ENCODE assay signal across 27 mouse cellular contexts in genomic region chr12:13202322-13202721, GRCm38 (mm10). TPM values are rescaled to one million over a fixed set of nuclear protein-coding genes. Genes with fewer than 3 reads are reported as not detected.
A peak's percentile ranks its signal among the peaks of the same experiment; 100 is the strongest.
DNase-seq lines count a peak whose midpoint lies in the region; ATAC-seq and TF ChIP-seq lines count a peak whose summit lies in the region.
"Had no signal": no experiment of that assay in that cellular context is flagged by ENCODE, and none has a peak within 500 bp of the region (broad histone marks: within the 10 kb centered on the region; RNA-seq: fewer than 3 reads in every experiment).

No protein-coding gene starts in this region.

- no peak overlapping the region for H3K4me2 ChIP-seq in heart, embryonic 12.5 days
- no peak overlapping the region for H3K4me2 ChIP-seq in intestine, embryonic 14.5 days (ENCODE audit: low read length)
- no peak overlapping the region for H3K4me2 ChIP-seq in intestine, postnatal 0 days (replicated peaks; ENCODE audit: low read depth)
- H3K4me2 ChIP-seq: embryonic facial prominence, embryonic 15.5 days; forebrain, embryonic 13.5 days; hindbrain, embryonic 13.5 days; liver, embryonic 12.5 days; midbrain, embryonic 15.5 days had no signal

- no peak overlapping the region for H3K9ac ChIP-seq in heart, embryonic 12.5 days
- no peak overlapping the region for H3K9ac ChIP-seq in intestine, embryonic 14.5 days (ENCODE audit: low read length)
- H3K9ac ChIP-seq in intestine, postnatal 0 days (ENCODE audit: low read depth, low read length), result no peak overlapping the region
- H3K9ac ChIP-seq: embryonic facial prominence, embryonic 15.5 days; forebrain, embryonic 13.5 days; hindbrain, embryonic 13.5 days; liver, embryonic 12.5 days; midbrain, embryonic 15.5 days had no signal

- DNase-seq in heart, postnatal 14 days, result no peak
- DNase-seq in intestine, embryonic 14.5 days (ENCODE audit: low spot score), result peak; percentile 44
- DNase-seq in embryonic facial prominence, embryonic 10.5 days (ENCODE audit: low spot score), result no peak
- peak; percentile 28 for DNase-seq in limb, embryonic 10.5 days (ENCODE audit: low spot score)
- no peak for DNase-seq in retina, postnatal 1 day
- DNase-seq: adrenal gland, postnatal 25 days; cerebellum, adult 18-20 months; cerebellum, postnatal 14 days; gastrocnemius, postnatal 14 days; heart, postnatal 10 days; kidney, adult 8-10 months; kidney, postnatal 4 days; lung, adult 18-20 months; lung, postnatal 14 days; right cerebral cortex, adult 18-20 months; spleen, adult 18-20 months; thymus, adult 2 months; thymus, postnatal 36 days had no signal

- no peak overlapping the region for H3K4me3 ChIP-seq in heart, embryonic 12.5 days
- no peak overlapping the region for H3K4me3 ChIP-seq in intestine, embryonic 14.5 days (ENCODE audit: low read depth, low read length)
- no peak overlapping the region for H3K4me3 ChIP-seq in intestine, postnatal 0 days (ENCODE audit: low read depth, low read length)
- no peak overlapping the region for H3K4me3 ChIP-seq in embryonic facial prominence, embryonic 10.5 days
- H3K4me3 ChIP-seq in limb, embryonic 10.5 days, result no peak overlapping the region
- H3K4me3 ChIP-seq: embryonic facial prominence, embryonic 15.5 days; forebrain, embryonic 13.5 days; hindbrain, embryonic 13.5 days; liver, embryonic 12.5 days; midbrain, embryonic 15.5 days had no signal

- H3K27me3 ChIP-seq in heart, embryonic 12.5 days (replicated peaks), result no peaks in the 10 kb centered on the region
- no peaks in the 10 kb centered on the region for H3K27me3 ChIP-seq in intestine, embryonic 14.5 days (replicated peaks; ENCODE audit: control insufficient read depth, insufficient read depth, low read length)
- no peaks in the 10 kb centered on the region for H3K27me3 ChIP-seq in intestine, postnatal 0 days (replicated peaks; ENCODE audit: control insufficient read depth, insufficient read depth, low read length)
- no peaks in the 10 kb centered on the region; the same call in 1 of the 2 replicates for H3K27me3 ChIP-seq in embryonic facial prominence, embryonic 10.5 days (replicated peaks; ENCODE audit: low read depth, poor library complexity, severe bottlenecking)
- no peaks in the 10 kb centered on the region for H3K27me3 ChIP-seq in limb, embryonic 10.5 days (ENCODE audit: low read depth, poor library complexity, severe bottlenecking)
- H3K27me3 ChIP-seq: embryonic facial prominence, embryonic 15.5 days; forebrain, embryonic 13.5 days; liver, embryonic 12.5 days; midbrain, embryonic 15.5 days had no signal

- peak; percentile 25; the same call in 1 of the 2 replicates for ATAC-seq in heart, embryonic 12.5 days (ENCODE audit: insufficient number of reproducible peaks, low FRiP score)
- ATAC-seq in intestine, embryonic 14.5 days (replicated peaks; ENCODE audit: low FRiP score, low TSS enrichment, low read depth), result no peak
- no peak for ATAC-seq in intestine, postnatal 0 days
- ATAC-seq: CD4-positive, CD25-positive, alpha-beta regulatory T cell, adult 4 months; forebrain, embryonic 13.5 days; liver, embryonic 12.5 days; midbrain, embryonic 15.5 days had no signal

- intact Hi-C loops in heart, postnatal 14 days (cut with DNase I), result no loop called here

- no peaks in the 10 kb centered on the region for H3K9me3 ChIP-seq in heart, embryonic 12.5 days (replicated peaks)
- H3K9me3 ChIP-seq in intestine, embryonic 14.5 days (ENCODE audit: control insufficient read depth, low read length), result 0 out of 2 replicates have a peak, but pooled peaks cover 3% of the 10 kb centered on the region
- H3K9me3 ChIP-seq in intestine, postnatal 0 days (ENCODE audit: control insufficient read depth), result no peaks in the 10 kb centered on the region
- no peaks in the 10 kb centered on the region for H3K9me3 ChIP-seq in embryonic facial prominence, embryonic 10.5 days
- no peaks in the 10 kb centered on the region for H3K9me3 ChIP-seq in limb, embryonic 10.5 days (replicated peaks)
- H3K9me3 ChIP-seq: embryonic facial prominence, embryonic 15.5 days; forebrain, embryonic 13.5 days; hindbrain, embryonic 13.5 days; liver, embryonic 12.5 days; midbrain, embryonic 15.5 days had no signal

- no peaks in the 10 kb centered on the region for H3K36me3 ChIP-seq in heart, embryonic 12.5 days
- no peaks in the 10 kb centered on the region for H3K36me3 ChIP-seq in intestine, embryonic 14.5 days (ENCODE audit: control insufficient read depth, insufficient read depth, low read length)
- no peaks in the 10 kb centered on the region for H3K36me3 ChIP-seq in intestine, postnatal 0 days (ENCODE audit: control insufficient read depth, insufficient read depth)
- H3K36me3 ChIP-seq in embryonic facial prominence, embryonic 10.5 days (replicated peaks), result no peaks in the 10 kb centered on the region
- H3K36me3 ChIP-seq in limb, embryonic 10.5 days, result no peaks in the 10 kb centered on the region
- H3K36me3 ChIP-seq: embryonic facial prominence, embryonic 15.5 days; hindbrain, embryonic 13.5 days; liver, embryonic 12.5 days; midbrain, embryonic 15.5 days had no signal

- no peak for TF ChIP-seq CTCF in intestine, postnatal 0 days (IDR thresholded peaks at IDR 0.05; ENCODE audit: low read depth)

- H3K27ac ChIP-seq in heart, embryonic 12.5 days (ENCODE audit: poor library complexity, severe bottlenecking), result no peak overlapping the region
- H3K27ac ChIP-seq in intestine, embryonic 14.5 days (ENCODE audit: low read depth), result no peak overlapping the region
- no peak overlapping the region for H3K27ac ChIP-seq in intestine, postnatal 0 days (ENCODE audit: low read depth, low read length)
- 0 out of 2 replicates have a peak overlapping the region, but pooled peaks have one; percentile 24 for H3K27ac ChIP-seq in embryonic facial prominence, embryonic 10.5 days (replicated peaks)
- peak overlapping the region; percentile 53 for H3K27ac ChIP-seq in limb, embryonic 10.5 days
- H3K27ac ChIP-seq: embryonic facial prominence, embryonic 15.5 days; forebrain, embryonic 13.5 days; hindbrain, embryonic 13.5 days; kidney, postnatal 0 days; liver, embryonic 12.5 days; midbrain, embryonic 15.5 days had no signal

- H3K4me1 ChIP-seq in heart, embryonic 12.5 days (replicated peaks), result peaks cover 12% of the 10 kb centered on the region; the same call in 1 of the 2 replicates
- H3K4me1 ChIP-seq in intestine, embryonic 14.5 days (replicated peaks; ENCODE audit: control insufficient read depth, insufficient read depth, low read length), result no peaks in the 10 kb centered on the region
- H3K4me1 ChIP-seq in intestine, postnatal 0 days (replicated peaks; ENCODE audit: control insufficient read depth, insufficient read depth, low read length), result peaks cover 6% of the 10 kb centered on the region; the same call in 1 of the 2 replicates
- peaks cover 20% of the 10 kb centered on the region for H3K4me1 ChIP-seq in embryonic facial prominence, embryonic 10.5 days
- H3K4me1 ChIP-seq in limb, embryonic 10.5 days, result peaks cover 47% of the 10 kb centered on the region
- H3K4me1 ChIP-seq: embryonic facial prominence, embryonic 15.5 days; hindbrain, embryonic 13.5 days; midbrain, embryonic 15.5 days had no signal

RNA-seq across cellular contexts. Expression of gene Ddx1, which starts 46.7 kb away (rescaled TPM):
- polyA plus RNA-seq in heart, embryonic 12.5 days (2016; fragmentation: Nextera tagmentation; extraction: Ambion mirVana), result 97.4 and 102 TPM in 2 replicates
- 10 to 100 TPM; 65.1 to 74.1 TPM for total RNA-seq in heart, postnatal 14 days (2021)
- polyA plus RNA-seq in intestine, embryonic 14.5 days (2014; fragmentation: Nextera tagmentation; extraction: Ambion mirVana), result 149 and 170 TPM in 2 replicates
- polyA plus RNA-seq in intestine, postnatal 0 days (2015; fragmentation: Nextera tagmentation; extraction: Ambion mirVana), result 47.3 and 50.2 TPM in 2 replicates
- polyA plus RNA-seq in embryonic facial prominence, embryonic 10.5 days (2016; fragmentation: Nextera tagmentation; extraction: Ambion mirVana), result 199 and 202 TPM in 2 replicates
- polyA plus RNA-seq in limb, embryonic 10.5 days (2016; fragmentation: Nextera tagmentation; extraction: Ambion mirVana), result 199 and 208 TPM in 2 replicates

Comparison
In these comparisons a context has a peak if more than half of its experiments do, and no peak if none do; other contexts are left out.
1. H3K27ac ChIP-seq: peak in embryonic facial prominence, embryonic 10.5 days (single experiment) and limb, embryonic 10.5 days (single experiment); none in heart, embryonic 12.5 days (single experiment), intestine, embryonic 14.5 days (single experiment) and intestine, postnatal 0 days (single experiment).
2. DNase-seq: peak in intestine, embryonic 14.5 days (single experiment) and limb, embryonic 10.5 days (single experiment); none in heart, postnatal 14 days (0 of 2), embryonic facial prominence, embryonic 10.5 days (single experiment) and retina, postnatal 1 day (single experiment).